Mouse (Mus musculus): ENCODE data around the gene Rps27l.

The Rps27l gene

GRCm38 (mm10) chr9:66982085-66982484, 36.2 kb downstream of the Rps27l start:
- DNase-seq (ENCODE audit: low spot score in 2 of 2): no peak

- DNase-seq (ENCODE audit: low spot score in 2 of 2): no peak
These were observed 39.5 kb downstream of the Rps27l start for GRCm38 (mm10) chr9:66985377-66985776.

- no peak for DNase-seq (ENCODE audit: low spot score in 2 of 2)
These were observed 42.5 kb downstream of the Rps27l start for GRCm38 (mm10) chr9:66988198-66988887.

GRCm38 (mm10) chr9:66988888-66989414, 43.1 kb downstream of the Rps27l start:
- DNase-seq (ENCODE audit: low spot score in 2 of 2): no peak

- no peak for DNase-seq (ENCODE audit: low spot score in 2 of 2)
These were observed 43.7 kb downstream of the Rps27l start for GRCm38 (mm10) chr9:66989581-66989980.

- no peak for DNase-seq (ENCODE audit: low spot score in 2 of 2)
These were observed 44.2 kb downstream of the Rps27l start for GRCm38 (mm10) chr9:66990046-66990445.

GRCm38 (mm10) chr9:66991021-66991749, 45.3 kb downstream of the Rps27l start:
- DNase-seq (ENCODE audit: low spot score in 2 of 2): no peak

- DNase-seq (ENCODE audit: low spot score in 2 of 2): no peak
These were observed 46.0 kb downstream of the Rps27l start for GRCm38 (mm10) chr9:66991750-66992410.

Measured in spleen, postnatal 14 days (tissue).